Mouse (Mus musculus): ENCODE measurements around the gene Fscn2. TPM values are rescaled to one million over a fixed set of nuclear protein-coding genes. Genes with fewer than 3 reads are reported as not detected.
A peak's percentile ranks its signal among the peaks of the same experiment; 100 is the strongest.
"Not testable (repeated sequence)": the region's sequence is repeated elsewhere in the genome, so short reads cannot be mapped to it uniquely, and the experiment has no call there.

The Fscn2 gene
- total RNA-seq, 4 experiments from 2014 or later = not detected

GRCm38 (mm10) chr11:120345067-120345681 lies 16.2 kb upstream of the Fscn2 start:
- DNase-seq (ENCODE audit: low spot score) = no peak

- DNase-seq (ENCODE audit: low spot score) = not testable (repeated sequence)
Measured at GRCm38 (mm10) chr11:120346383-120347034, 14.8 kb upstream of the Fscn2 start.

- DNase-seq (ENCODE audit: low spot score) = no peak
Measured at GRCm38 (mm10) chr11:120347301-120347700, 14.0 kb upstream of the Fscn2 start.

- peak; percentile 85 for DNase-seq (ENCODE audit: low spot score)
Measured at GRCm38 (mm10) chr11:120347791-120348683, 13.3 kb upstream of the Fscn2 start, which contains the start of gene Actg1. Gene Actg1, minus strand, starts transcription at chr11:120348542.

GRCm38 (mm10) chr11:120348684-120349370 lies 12.5 kb upstream of the Fscn2 start:
- DNase-seq (ENCODE audit: low spot score) = peak; percentile 78

GRCm38 (mm10) chr11:120349371-120349985 lies 11.9 kb upstream of the Fscn2 start:
- DNase-seq (ENCODE audit: low spot score) = peak; percentile 65

GRCm38 (mm10) chr11:120349986-120350702 lies 11.2 kb upstream of the Fscn2 start:
- peak; percentile 96 for DNase-seq (ENCODE audit: low spot score)

GRCm38 (mm10) chr11:120350711-120351110 lies 10.6 kb upstream of the Fscn2 start:
- no peak for DNase-seq (ENCODE audit: low spot score)

GRCm38 (mm10) chr11:120351250-120352092 lies 9.9 kb upstream of the Fscn2 start:
- DNase-seq (ENCODE audit: low spot score) = no peak

GRCm38 (mm10) chr11:120352093-120352350 lies 9.3 kb upstream of the Fscn2 start:
- DNase-seq (ENCODE audit: low spot score) = not testable (repeated sequence)

GRCm38 (mm10) chr11:120352571-120353290 lies 8.6 kb upstream of the Fscn2 start:
- DNase-seq (ENCODE audit: low spot score) = no peak

GRCm38 (mm10) chr11:120353500-120354303 lies 7.6 kb upstream of the Fscn2 start:
- DNase-seq (ENCODE audit: low spot score) = peak; percentile 91

- no peak for DNase-seq (ENCODE audit: low spot score)
Measured at GRCm38 (mm10) chr11:120354304-120355276, 6.7 kb upstream of the Fscn2 start.

GRCm38 (mm10) chr11:120355277-120356039 lies 5.9 kb upstream of the Fscn2 start:
- DNase-seq (ENCODE audit: low spot score) = no peak

- no peak for DNase-seq (ENCODE audit: low spot score)
Measured at GRCm38 (mm10) chr11:120356319-120356840, 5.0 kb upstream of the Fscn2 start.

GRCm38 (mm10) chr11:120356900-120357299 lies 4.4 kb upstream of the Fscn2 start:
- no peak for DNase-seq (ENCODE audit: low spot score)
